Mouse (Mus musculus): Measurements from ENCODE around the gene Rnf208.

Rnf208 gene

DNA sequence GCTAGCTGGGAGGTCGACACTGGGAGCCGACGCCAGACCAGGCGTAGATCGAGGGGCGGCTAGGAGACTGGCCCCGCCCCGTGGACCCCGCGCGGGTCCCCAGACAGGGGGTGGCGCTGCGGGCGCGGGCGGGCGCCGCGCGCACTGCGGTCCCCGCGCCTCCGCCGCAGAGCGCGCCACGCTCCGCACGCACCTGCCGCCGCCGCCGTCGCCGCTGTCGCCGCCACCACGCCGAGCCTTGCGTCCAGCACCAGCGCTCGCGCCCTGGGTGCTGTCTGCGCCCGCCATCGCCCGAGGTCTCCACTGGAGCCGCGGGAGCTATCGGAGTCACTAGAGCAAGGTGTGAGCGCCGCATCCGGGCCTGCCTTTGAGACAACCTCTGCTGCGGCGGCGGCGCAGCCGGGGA, at the start of gene Rnf208, which contains the start of gene Cysrt1:
TSS of gene Rnf208 (plus strand) at position 155 of the 406 bp plus-strand sequence.
TSS of gene Cysrt1 (minus strand) at position 352 of the 406 bp plus-strand sequence.
- DNase-seq = peak; percentile 37 to 66

DNA sequence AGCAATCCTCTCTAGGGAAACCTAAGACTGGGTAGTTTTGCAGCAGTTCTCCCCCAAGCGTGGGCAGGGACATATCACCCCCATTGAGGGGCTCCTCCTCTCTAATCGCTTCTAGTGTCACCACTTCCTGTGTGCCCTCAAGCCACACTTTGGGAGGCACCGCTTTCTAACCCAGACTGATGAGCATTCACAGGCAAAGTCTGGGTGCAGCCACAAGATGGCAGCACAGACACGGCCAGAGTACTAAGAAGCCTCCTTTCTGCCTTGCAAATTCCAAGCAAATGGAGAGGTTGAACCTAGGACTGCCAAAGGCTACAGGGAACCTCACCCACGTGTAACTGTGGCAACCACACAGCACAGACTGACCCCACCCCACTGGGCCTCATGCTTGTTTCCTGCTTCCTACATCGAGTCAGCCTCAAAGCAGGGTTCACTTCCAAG, 48.7 kb upstream of the Rnf208 start:
- DNase-seq = peak; percentile 87 to 91

DNA sequence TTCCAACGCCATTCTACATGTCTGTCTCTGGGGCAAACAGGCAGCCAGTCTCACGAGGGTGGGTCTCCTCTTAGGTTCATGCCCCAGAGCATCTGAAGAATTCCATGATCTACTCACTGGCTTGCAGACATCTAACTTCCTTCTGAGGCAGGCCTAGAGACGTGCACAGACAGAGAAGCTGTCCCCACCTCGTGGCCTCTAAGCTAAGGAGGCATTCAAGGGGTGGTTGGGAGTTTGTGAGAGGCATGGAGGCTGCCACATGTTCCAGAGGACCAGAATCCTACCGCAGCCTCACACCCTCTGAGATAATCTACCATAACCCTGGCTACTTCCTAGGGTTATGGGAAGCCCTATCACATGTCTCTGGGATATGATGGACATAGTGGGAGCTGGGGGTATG, 48.0 kb upstream of the Rnf208 start:
- peak in 1 of 2 experiments; percentile 24 for DNase-seq

DNA sequence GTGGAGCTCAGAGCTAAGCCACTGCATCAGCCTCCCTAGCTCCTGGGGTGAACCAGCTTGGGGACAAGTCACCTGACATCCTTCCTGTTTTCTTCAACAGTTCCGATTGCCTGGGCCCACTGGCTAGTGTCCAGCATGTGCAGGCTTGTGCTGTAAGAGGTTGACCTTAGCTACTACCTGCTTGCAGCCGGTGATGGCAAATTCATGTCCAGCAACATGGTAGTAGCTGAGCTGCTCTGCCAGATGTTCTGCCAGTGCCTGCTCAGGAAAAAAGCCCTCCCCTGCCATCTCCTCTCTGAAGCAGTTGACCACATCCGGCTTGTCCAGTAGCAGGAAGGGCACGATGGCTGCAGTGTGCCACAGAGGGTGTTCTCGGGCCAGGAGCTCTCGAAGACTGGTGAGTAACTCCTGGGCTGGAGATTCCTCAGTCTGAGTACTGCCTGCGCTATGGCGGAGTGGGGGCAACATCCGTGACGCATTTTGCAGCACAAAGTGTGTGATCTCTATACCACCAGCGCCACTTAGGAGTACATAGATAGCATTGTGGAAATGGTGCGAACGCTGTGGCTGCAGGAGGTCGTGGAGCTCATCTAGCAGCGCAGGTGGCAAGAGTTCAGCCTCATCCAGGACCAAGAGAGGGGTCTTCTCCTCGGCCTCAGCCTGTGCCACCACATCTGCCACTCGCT, 47.4 kb upstream of the Rnf208 start:
- DNase-seq = peak in 1 of 2 experiments; percentile 47

DNA sequence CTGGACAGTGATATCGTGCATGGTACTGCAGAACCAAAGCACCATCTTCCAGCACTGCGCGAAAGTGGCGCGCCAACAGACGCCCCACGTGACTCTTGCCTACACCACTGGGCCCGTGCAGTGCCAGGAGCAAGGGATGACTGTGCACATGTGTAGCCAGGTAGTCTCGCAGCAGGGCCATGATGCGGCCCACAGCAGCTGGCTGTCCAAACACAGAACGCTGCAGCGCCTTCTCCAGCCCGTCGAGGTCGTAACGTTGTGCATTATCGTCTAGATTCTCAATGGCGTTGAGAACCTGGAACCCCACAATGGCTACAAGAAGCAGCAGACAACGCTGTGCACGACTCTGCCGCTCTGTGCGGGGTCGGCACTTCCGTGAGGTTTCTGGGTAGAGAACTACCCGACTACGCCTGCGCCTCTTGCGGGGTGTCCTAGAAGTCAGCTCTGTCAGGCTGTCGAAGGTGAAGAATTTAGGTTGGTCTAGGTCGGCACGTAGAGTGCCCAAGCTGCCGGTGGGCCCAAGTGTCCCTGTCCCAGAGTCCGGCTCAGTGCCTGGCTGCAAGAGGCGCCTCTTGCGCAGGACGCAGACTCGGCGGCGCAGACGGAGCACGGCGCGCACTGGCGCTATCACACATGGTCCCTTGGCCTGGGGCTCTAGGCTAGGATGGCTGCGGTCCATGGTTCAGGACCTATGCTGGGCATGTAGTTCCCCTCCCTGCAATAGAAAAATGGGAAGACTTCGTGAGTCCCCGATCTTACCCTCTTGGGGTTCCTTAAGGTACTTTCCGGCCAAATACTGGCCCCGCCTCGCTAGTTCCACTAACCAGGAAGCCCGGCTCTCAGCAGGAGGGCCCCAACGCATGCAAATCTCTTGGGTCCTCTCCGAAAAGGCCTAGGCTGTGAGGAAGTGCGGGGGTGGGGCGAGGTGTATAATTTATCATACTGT, 46.6 kb upstream of the Rnf208 start:
- peak; percentile 89 to 90 for DNase-seq

DNA sequence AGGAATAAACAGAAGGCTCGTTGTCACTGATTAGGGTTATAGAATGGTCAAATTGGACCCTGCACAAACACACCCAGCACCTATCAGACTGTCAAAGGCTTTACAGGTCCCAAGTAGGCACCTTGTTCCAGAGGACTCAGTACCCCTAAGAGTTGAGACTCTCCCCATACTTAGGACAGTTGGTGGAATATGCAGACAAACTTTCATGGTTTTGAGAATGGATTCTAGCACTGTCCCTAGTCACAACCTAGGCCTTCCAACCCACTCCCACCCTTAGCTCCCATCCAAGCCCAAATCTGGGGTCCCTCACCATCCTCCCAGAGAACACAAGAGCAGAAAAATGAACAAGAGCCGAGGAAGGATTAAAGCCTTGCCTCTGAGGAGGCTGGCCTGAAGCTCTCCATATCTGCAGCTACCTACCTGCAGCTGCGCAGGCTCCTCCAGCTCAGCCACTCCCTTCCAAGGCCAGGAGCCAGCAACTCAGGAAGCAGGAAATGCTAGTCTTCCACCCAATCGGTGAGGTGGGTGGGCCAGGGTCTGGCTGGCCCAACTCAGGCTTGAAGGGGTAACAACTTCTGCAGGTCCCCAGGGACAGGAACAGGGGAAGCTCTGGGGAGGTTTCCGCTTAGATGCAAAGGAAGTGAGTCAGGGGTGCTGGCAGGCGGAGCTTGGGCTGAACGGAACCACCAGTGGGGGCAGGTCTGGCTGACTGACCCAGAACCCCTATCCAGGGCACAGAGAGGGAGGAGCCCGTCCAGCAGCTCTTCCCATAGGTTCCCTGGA, 45.7 kb upstream of the Rnf208 start, which contains the start of gene Tor4a:
TSS of gene Tor4a (minus strand) at position 715 of the 783 bp plus-strand sequence.
- DNase-seq = peak; percentile 87 to 96

DNA sequence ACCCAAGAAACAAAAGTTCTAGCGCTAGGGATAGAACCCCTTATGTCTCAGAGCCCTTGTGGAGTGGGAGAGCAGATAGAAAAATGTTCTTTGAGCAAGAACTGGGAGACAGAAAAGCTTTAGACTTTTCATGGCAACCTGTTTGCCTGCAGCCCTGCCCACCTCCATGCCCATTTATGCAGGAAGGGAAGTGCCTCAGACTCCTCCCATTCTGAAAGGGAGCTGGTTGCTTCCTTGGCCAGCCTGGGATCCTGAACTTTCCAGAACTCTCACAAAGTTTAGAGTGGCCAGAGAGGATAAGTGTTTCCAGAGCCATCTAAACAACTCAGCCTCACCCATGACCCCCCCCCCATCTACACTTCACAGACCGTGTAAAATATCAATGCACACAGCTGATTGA, 44.9 kb upstream of the Rnf208 start:
- peak in 1 of 2 experiments; percentile 45 for DNase-seq

DNA sequence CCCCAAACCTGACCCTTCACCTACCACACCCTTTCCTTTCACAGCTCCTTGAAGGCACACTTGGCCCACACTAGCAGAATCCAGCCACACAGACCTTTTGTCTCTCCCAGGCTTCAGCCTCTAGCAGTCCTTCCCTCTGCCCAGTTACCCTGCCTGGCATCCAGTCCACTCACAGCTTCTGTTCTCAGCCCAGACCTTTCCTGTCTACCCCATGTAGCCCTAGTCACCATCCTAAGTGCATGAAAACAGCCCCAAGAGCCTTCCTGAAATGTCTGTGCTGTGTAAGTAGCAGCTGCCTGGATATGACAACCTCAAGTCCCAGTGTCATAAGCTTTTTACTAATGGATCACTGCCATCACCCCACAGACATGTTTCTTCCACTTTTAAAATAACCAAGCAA, 44.1 kb upstream of the Rnf208 start:
- DNase-seq = peak in 1 of 2 experiments; percentile 25

DNA sequence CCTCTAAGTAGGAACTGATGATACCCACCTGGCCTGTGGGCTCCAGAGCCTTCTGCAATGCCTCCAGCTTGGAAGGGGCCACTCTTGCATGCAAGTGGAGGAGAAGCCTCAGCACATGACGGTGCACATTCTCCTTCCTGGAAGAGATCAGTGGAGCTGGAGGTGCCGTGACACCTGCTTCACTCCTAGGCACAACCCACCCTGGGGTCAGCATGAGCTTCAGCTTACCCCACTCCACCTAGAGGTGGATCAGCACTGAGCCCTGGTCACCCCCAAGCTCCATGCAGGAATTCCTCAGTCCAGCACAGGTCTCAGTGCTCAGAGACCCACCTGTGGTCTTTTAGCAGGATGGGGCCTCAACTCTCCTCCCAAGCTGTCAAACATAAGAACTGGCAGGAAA, 41.4 kb upstream of the Rnf208 start:
- peak in 1 of 2 experiments; percentile 30 for DNase-seq

DNA sequence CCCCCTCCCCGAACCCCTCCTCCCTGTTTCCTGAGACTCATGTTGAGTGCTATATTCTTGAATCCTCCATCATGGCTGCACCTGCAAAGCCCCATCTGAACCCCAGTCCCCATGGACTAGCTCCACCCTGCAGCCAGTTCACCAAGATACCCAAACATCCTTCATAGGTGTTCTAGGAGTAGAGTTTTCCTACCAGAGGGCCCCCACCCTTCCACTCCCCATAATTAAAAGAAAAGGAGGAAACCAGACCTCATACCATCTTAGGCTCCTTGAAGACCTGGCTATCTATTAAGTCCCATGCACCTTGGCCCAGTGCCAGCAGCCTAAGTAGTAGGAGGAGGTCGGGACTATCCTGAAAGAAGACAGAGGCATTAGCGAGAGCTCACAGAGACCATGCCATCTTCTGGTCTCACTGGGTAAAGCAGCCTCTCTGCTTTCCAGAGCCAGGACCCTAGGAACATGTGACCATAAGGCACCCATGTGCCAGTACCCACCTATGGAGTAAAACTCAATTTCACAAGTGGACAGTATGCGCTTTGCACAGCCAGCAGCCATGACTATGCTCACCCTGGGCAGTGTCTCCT, 38.3 kb upstream of the Rnf208 start:
- DNase-seq = peak; percentile 57 to 66

DNA sequence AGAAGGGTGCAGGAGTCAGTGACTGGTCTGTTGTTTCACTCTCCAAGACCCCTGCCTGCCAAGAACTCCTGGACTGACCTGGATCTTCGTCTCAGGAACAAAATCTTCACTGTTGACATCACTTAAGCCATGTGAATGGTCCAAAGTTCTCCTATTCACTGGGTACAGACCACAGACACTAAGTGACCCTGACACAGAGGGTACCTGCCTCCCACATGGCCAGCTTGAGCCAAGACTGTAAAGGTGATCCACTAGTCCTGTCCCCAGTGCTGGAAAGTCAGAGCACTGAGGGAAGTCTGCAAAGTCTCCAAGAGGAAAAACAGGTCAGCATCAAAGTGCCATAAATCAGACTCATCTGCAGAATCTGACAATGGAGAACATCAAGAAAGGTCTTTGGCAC, 34.5 kb upstream of the Rnf208 start:
- DNase-seq = peak in 1 of 2 experiments; percentile 55

DNA sequence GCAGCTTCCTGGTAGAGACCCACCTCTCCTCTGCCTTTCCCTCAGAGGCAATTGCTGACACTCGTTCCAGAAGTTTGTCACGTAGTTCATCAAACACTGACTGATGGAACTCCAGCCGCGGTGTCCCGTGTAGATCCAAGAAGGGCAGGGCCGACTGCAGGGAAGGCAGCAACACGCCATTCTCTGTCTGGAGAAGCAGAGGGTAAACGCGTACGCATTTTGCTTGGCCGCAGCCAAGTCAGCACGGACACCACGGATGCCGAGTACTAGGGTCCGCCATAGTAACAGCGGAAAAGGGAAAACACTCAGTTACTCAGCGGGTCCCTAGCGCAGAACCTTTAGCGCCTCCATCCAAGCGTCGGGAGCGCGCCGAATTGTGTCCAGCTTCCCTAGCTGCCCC, 31.4 kb upstream of the Rnf208 start:
- no peak for DNase-seq

DNA sequence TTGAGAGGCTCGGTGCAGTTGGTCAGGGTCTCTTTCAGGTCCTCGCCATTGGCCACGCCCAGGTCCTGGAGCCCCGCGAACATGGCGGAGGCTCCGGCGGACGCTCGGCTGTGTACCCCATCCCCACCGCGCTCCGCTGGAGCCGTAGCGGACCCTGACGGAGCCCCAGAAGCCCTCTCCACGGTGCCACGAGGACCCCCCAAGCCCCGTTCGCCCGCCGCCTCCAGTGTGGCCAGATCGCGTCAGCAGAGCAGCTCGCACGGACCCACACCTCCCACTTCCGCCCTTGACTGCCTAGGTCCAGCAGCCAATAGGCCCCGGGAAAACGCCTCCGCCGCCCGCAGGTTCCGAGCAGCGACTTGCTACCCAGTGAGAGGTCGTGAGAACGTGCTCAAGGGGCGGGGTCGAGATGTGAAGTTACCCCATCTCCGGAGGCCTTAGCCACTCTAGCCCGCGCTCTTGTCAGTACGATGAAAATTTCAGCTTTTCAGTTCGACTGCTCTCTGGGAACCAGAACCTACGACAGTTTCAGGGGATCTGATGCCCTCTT, 30.9 kb upstream of the Rnf208 start, which contains the start of gene Nelfb:
TSS of gene Nelfb (minus strand) at position 369 of the 550 bp plus-strand sequence.
- peak; percentile 92 to 96 for DNase-seq

DNA sequence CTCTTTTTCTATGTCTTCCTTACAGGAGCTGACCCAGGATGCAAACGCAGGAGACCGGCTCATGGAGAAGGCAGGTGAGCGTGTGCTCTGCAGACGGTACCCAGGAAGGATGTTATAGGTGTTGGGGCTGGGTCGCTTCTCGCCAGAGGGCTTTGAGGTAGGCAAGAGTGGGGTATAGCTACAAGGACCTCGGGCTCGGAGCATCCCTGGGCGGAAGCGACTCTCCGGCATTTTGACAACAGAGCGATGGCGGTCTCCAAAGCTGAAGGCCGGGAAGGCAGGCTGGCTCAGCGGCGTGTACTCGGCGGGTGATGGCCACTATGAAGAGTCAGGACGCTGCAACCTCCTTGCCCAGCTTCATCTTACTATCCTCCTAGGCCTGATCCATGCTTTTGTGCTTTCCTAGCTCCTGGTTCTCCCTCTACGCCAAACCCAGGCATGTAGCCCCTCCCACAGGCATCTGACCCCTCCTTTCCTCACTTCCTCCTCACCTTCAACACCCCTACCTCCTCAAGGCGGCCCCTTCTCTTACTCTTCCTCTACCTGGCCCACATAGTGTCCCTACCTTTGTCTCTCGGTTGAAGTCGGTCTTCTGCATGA, 28.7 kb upstream of the Rnf208 start:
- DNase-seq = peak in 1 of 2 experiments; percentile 32

DNA sequence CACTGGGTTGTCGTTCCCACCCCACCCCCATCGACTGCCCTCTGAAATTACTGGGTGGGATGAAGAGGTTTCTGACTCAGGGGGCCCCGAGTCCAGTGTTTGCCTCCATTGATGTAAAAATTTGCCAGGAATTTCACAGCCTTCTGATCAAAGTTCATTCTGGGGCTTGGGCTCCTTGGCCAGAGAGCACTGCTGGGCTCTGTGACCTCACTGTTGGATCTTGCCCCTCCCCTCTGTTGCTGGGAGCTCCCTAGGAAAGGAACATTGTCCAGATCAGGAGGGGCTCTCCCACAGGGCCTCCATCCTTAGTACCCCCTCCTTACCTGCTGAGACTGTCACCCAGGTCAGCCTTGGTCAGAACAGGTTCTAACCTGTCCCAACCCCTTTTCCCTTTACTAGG, 27.6 kb upstream of the Rnf208 start, which contains the start of gene Stpg3:
TSS of gene Stpg3 (minus strand) at position 194 of the 400 bp plus-strand sequence.
- DNase-seq = peak; percentile 55 to 84

DNA sequence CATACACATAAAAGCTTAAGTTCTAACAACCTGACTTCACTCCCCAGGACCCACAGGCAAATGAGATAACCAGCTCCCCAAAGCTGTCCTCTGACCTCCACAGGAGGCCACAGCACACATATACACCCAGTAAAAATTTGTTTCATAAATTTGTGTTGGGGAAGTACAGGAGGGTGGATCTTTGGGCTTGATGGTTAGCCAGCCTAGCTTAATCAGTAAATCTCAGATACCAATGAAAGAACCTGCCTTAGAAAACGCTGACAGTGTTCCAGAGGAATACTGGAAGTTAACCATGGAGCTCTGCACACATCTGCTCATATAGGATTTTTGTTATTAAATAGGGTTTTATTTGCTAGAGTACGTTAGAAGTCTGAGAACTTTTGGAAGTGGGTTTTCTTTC, 24.4 kb upstream of the Rnf208 start:
- DNase-seq = no peak

DNA sequence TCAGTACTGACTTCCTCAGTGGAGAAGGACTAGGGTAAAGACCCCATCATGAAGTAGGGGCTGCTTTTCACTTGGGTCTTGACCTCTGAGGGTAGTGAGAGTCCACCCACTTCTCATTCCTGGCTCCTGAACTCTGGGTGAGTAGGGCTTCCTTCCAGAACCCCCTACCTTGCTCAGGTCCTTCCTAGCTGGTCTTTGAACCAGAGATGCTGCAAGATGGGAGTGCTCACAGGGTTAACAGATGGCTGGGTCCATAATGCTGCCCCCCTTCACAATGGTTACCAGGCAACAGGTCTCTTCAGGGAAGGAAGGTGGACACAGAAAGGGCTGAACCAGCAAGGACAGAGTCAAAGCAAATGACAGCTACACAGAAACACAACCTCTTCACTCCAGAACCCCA, 23.6 kb upstream of the Rnf208 start, which contains the start of gene Fam166a:
TSS of gene Fam166a (plus strand) at position 301 of the 400 bp plus-strand sequence.
- no peak for DNase-seq

DNA sequence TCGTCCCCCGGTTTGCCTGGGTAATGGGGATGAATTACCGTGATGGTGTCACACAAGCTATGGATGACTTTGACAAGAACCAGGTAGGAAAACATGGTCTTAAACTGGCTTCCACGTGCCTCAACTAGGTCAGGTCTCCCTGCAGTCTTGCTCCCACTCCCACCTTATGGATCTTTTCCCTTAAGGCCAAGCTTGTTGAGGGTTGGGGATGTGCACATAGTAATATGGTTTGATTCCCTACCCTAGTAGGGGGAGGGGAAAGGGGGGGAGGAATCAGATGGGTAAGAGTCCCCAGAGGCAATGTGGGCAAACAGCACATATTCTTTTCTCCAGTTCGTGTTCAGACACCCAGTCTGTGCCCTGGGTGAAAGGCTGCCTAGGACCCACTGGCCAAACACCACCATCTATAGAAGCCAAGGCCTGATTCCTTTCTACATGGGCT, 20.7 kb upstream of the Rnf208 start:
- no peak for DNase-seq

DNA sequence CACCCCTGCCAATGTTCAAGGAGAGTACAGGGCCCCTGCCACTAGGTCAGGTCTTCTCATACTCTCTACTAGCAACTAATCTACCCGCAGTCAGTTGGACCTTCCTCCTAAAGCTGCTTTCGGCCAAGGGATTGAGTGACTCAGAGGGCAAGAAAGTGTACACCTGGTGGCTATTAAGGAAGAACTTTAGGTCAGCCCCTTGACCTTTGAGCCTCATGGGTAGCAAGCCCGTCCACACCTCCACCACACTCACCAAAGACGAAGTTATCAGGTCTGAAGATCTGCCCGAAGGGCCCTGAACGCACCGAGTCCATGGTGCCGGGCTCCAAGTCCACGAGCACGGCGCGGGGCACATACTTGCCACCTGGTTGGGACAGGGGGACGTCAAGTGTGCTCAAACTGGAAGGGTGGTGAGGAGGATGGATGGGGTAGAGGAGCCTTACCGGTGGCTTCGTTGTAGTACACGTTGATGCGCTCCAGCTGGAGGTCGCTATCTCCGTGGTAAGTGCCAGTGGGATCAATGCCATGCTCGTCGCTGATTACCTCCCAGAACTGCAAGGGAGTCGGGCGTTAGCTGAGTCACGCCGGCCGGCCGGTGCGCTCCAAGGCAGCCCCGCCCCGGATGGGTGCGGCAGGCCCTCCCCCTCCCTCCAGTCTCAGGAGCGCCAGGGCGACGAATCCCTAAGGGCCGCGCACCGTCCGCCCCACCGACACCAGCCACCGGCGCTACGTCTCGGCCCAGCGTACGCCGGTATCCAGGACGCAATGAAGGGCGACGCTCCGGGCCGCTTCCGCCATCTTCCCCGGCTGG, 18.2 kb upstream of the Rnf208 start:
- DNase-seq = peak; percentile 81 to 94

DNA sequence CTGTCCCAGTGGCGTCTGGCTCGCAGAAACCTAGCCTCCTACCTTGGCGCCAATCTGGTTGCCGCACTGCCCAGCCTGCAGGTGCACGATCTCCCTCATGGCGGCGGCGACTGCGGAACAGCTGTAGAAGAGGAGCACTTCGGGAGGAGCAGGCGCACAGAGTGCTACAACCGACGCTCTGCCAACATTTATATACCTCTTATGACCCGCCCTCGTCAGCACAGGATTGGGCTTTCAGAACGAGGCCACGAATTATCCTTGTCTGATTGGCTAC, 17.6 kb upstream of the Rnf208 start, which contains the start of gene Tubb4b:
TSS of gene Tubb4b (minus strand) at position 211 of the 274 bp plus-strand sequence.
- no peak for DNase-seq

Data from kidney, postnatal 25 days (tissue).